ENCODE assay signal across 8 mouse cellular contexts in genomic region chr4:144999572-144999880, GRCm38 (mm10).
DNase-seq lines count a peak whose midpoint lies in the region; ATAC-seq and TF ChIP-seq lines count a peak whose summit lies in the region.

No protein-coding gene starts in this region.

- no peaks in the 10 kb centered on the region for H3K9me3 ChIP-seq in E14TG2a.4 (ENCODE audit: low read length)
- no peaks in the 10 kb centered on the region for H3K9me3 ChIP-seq in hindbrain, embryonic 11.5 days (ENCODE audit: control insufficient read depth, low read length)
- no peaks in the 10 kb centered on the region for H3K9me3 ChIP-seq in liver, embryonic 12.5 days (replicated peaks)

- peak; percentile 17 for DNase-seq in adrenal gland, postnatal 14 days
- no peak for DNase-seq in adrenal gland, adult 8-10 months
- no peak for DNase-seq in hindbrain, embryonic 11.5 days (ENCODE audit: low spot score)
- no peak for DNase-seq in cerebellum, adult 18-20 months
- DNase-seq in left cerebral cortex, postnatal 14 days (ENCODE audit: low spot score in 2 of 2) = no peak
- DNase-seq in layer of hippocampus, adult 9-10 months (ENCODE audit: low spot score) = no peak

- no peak overlapping the region for H3K9ac ChIP-seq in hindbrain, embryonic 11.5 days (ENCODE audit: low read depth, low read length)
- H3K9ac ChIP-seq in liver, embryonic 12.5 days = no peak overlapping the region

- intact Hi-C loops in left cerebral cortex, postnatal 14 days (cut with DNase I) = no loop called here

- 48% methylated on average over 6 of the region's 6 CpGs for WGBS in hindbrain, embryonic 11.5 days
- 37% methylated on average over 6 of the region's 6 CpGs for WGBS in liver, embryonic 12.5 days (ENCODE audit: insufficient replicate concordance)

- H3K4me3 ChIP-seq in E14TG2a.4 (replicated peaks; ENCODE audit: low read length) = peak overlapping the region; percentile 35; the same call in 1 of the 2 replicates
- H3K4me3 ChIP-seq in hindbrain, embryonic 11.5 days (ENCODE audit: low read depth, low read length) = no peak overlapping the region
- H3K4me3 ChIP-seq in liver, embryonic 12.5 days = no peak overlapping the region

- no peak overlapping the region for H3K4me2 ChIP-seq in hindbrain, embryonic 11.5 days (replicated peaks; ENCODE audit: low read depth, low read length)
- H3K4me2 ChIP-seq in liver, embryonic 12.5 days = no peak overlapping the region

- peak overlapping the region; percentile 45; the same call in 1 of the 2 replicates for H3K27ac ChIP-seq in hindbrain, embryonic 11.5 days (ENCODE audit: low read depth, low read length)
- H3K27ac ChIP-seq in liver, embryonic 12.5 days = peak overlapping the region; percentile 80

- H3K4me1 ChIP-seq in E14TG2a.4 (replicated peaks; ENCODE audit: low read depth, low read length) = peaks cover 53% of the 10 kb centered on the region
- no peaks in the 10 kb centered on the region; the same call in none of the 2 replicates for H3K4me1 ChIP-seq in hindbrain, embryonic 11.5 days (replicated peaks; ENCODE audit: control insufficient read depth, insufficient read depth, low read length)
- peaks cover 46% of the 10 kb centered on the region for H3K4me1 ChIP-seq in liver, embryonic 12.5 days

- no peaks in the 10 kb centered on the region for H3K27me3 ChIP-seq in E14TG2a.4 (ENCODE audit: insufficient read depth, low read length)
- H3K27me3 ChIP-seq in hindbrain, embryonic 11.5 days (ENCODE audit: control insufficient read depth, insufficient read depth, low read length) = no peaks in the 10 kb centered on the region
- no peaks in the 10 kb centered on the region for H3K27me3 ChIP-seq in liver, embryonic 12.5 days (replicated peaks)

- ATAC-seq in hindbrain, embryonic 11.5 days (ENCODE audit: low FRiP score) = peak; percentile 63
- no peak; the same call in none of the 2 replicates for ATAC-seq in liver, embryonic 12.5 days

- H3K36me3 ChIP-seq in E14TG2a.4 (ENCODE audit: insufficient read depth, low read length) = peaks cover 8% of the 10 kb centered on the region
- no peaks in the 10 kb centered on the region for H3K36me3 ChIP-seq in hindbrain, embryonic 11.5 days (ENCODE audit: control insufficient read depth, insufficient read depth, low read length)
- 0 out of 2 replicates have a peak, but pooled peaks cover 2% of the 10 kb centered on the region for H3K36me3 ChIP-seq in liver, embryonic 12.5 days

- TF ChIP-seq CTCF in E14TG2a.4 (conservative IDR thresholded peaks at IDR 0.05; ENCODE audit: low read length) = no peak
